Mouse (Mus musculus) heart, adult 18-20 months (tissue): Measurements from ENCODE around the gene Shroom3. TPM values are rescaled to one million over a fixed set of nuclear protein-coding genes. Genes with fewer than 3 reads are reported as not detected.

Source experiments
- DNase-seq, 2 experiments: peaks; one replicate each; pipeline ENCODE4 v3.0.0; 2021 to 2022; ENCODE audit warnings: mixed read lengths in 1 of 2
- total RNA-seq, 2 experiments: library from RNA; stranded (reverse); gene quantifications; 2 replicates each; pipeline ENCODE4 v1.2.3; 2021

The Shroom3 gene
- total RNA-seq, 2 experiments from 2014 or later, result 26.3 to 30.0 TPM

DNA sequence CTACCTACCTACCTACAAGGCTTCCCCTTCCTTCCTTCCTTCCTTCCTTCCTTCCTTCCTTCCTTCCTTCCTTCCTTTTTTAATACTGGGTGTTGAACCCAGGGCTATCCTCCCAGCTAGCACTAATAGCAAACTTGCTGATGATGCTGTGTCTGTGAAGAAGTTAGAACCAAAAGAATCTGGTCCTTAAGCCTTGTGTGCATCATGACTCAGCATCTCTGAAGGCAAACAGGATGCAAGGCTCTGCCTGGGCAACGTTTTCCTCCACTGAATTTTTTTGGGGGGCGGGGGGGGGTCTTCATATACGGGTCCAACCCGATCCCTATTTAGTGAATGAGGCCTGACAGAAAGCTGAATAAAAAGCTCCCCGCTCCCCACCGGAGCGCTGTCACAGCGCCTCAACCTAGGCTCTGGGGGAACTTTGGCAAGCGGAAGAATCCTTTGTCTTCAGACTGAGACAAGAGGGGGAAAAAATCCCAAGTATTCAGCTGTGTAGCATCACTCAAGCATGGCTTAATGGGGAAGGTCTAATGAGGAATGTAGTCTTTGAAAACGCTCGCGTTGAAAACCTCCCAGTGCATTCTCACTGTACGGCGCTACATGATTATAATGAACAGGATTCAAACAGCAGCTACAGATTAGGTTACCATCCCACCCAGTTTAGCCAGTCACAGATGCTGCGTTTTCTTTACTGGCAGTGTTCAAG is 15.0 kb downstream of the Shroom3 start:
- no peak for DNase-seq

DNA sequence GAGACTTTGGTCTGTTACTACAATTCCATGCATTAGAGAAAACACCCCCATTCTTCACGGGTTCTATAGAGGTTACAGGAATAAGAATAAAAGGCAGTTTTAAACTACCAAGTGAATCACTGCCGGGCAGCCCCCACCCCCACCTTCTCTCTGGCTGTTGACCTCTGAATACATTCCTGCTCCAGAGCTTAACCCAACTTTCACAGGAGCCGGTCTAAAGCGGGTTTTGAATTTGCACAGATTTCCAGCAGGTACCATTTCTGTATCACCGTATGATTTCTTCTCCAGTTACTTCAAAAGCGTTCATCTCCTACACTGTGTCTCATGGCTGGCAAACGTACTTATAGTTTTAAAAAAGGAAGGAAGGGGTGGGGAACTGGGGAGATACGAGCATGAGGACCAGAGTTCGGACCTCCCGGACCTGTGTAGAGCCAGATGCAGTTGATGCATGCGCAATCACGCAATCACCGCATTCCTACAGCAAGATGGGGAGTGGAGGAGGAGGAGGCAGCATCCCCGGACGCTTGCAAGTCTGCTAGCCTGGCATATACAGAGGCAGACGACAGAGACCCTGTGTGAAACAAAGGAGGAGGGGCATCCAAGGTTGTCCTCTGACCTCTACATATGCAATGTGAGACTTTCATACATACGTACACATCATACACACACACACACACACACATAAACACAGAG is 15.7 kb downstream of the Shroom3 start:
- DNase-seq, result no peak

GRCm38 (mm10) chr5:92701750-92702149 is 18.5 kb downstream of the Shroom3 start:
- no peak for DNase-seq

GRCm38 (mm10) chr5:92703671-92704070 is 20.4 kb downstream of the Shroom3 start:
- no peak for DNase-seq

- no peak for DNase-seq
Observed at GRCm38 (mm10) chr5:92707921-92708491, 24.8 kb downstream of the Shroom3 start.

DNA sequence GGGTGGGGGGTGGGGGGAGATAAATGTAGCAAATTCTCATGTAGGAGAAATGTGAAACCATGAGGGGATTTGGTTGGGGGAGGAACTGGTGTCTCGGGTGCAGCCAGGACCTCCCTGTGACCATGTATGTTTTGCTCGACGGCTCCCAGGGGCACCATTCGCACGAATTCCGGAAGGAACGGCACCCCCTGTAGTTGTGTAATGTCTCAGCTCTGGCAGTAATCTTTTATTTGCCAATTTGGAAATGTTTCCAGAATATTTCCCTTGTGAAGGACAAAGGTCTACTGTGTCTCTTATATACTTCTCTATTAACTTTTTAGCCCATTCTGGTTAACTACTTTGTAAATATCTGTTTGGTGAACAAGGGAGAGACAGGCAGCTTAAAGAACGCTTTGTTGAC is 27.5 kb downstream of the Shroom3 start:
- no peak for DNase-seq

DNA sequence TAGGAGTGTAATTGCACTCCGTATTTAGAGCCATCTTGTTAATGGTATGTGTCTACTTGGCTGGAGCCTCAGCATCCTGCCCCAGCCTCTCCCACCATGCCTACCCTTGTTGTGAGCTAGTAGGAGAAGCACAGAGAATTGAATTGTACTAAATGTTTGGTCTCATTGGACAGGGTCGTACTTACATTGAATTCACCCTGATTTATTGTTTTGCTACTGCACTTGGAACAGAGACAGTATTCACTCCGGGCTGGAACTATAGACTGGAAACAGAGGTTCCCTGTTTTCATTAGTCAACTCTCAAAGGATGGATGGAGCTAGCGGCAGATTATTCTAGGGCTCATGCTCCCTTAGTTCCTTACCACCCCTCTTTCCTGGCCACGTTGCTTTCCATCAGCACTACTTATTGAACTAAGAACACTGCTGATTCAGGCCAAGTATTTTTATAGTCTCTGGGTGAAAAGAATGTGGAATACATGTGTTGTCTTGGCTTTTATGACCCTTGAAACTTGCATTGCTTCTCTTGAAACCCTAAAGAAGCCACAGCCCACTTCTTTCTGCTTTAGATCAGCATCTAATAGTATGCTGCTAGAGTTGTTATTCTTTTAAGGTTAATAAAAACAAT is 28.5 kb downstream of the Shroom3 start:
- no peak for DNase-seq

- DNase-seq, result no peak
Observed at GRCm38 (mm10) chr5:92712621-92713395, 29.6 kb downstream of the Shroom3 start.

DNA sequence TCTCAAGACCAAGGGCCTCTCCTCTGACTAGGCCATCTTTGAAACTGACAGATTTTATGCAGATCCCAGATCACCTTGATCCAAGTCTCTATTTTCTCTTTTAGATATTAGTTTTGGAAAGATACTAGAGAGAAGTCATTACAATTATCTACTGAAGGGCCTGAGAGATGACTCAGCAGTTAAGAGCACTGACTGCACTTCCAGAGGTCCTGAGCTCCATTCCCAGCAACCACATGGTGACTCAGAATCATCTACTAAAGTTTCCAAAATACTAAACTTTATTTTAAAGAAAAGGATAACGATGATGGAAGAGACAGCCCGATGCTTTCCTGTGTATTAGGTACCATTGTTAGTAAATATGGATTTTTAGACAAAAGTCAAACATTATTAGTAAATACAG is 31.7 kb downstream of the Shroom3 start:
- no peak for DNase-seq

- DNase-seq, result no peak
Observed at GRCm38 (mm10) chr5:92715319-92715718, 32.1 kb downstream of the Shroom3 start.

DNA sequence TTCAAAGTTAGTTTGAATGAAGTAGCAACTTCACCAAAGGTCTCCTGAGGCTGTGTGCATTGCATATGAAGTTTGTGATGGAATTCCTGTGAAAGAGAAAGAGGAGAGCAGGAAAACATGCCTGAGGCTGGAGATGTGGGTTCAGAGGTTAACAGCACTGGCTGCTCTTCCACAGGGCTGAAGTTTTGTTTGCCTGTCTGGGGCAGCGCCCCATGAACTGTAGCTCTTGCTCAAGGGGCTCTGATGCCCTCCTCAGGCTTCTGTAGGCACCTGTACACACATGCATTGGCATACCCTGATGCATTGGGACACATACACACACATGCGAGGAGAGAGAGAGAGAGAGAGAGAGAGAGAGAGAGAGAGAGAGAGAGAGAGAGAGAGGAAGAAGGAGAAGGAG is 32.7 kb downstream of the Shroom3 start:
- no peak for DNase-seq

DNA sequence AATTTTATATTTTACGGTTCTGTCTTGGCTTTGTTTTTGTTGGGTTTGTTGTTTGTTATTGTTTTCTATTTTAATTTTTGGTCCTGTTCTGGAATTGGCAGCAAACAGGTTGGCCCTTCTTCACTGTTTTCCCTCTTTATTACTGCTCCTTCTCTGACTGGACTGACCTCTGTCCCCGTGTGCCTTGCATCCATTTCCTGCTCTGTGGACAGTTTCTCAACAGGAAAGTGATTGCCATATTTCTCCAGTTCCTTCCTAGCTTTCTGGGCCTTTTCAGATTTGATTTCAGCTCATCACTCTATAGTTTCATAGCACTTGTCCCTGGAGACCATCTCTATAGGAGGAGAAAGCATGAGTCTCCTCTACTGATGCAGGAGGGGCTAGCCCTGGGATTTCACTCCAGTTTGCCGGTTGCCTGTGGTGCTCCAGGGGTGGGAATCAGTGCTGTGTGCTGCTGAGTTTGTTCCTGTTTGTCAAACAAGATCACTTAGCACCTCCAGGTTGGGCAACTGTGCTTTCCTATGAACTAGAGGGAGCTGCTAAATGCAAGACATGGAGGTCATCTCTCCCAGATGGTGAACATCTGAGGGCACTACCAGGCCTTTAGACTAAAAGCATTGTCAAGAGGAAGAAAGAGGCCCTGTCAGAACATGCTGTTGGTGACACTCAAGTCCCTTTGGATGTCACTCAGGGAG is 34.6 kb downstream of the Shroom3 start:
- DNase-seq, result no peak

DNA sequence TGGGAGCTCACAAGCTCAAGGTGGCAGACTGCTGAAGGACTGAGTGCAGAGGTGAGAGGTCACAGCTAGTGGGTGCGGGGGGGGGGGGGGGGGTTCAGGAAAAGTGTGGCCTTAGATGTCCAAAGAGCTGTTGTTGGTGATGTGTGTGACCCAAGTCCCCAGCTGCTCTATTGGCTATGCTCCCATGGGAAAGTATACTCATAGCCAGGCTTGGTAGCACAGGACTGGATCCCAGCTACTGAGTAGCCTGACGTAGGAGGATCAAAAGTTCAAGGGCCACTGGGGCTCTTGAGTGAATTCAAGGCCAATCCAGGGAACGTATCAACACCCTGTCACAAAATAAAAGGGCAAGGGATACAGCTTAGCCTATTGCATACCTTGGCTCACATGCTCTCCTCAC is 35.6 kb downstream of the Shroom3 start:
- peak in 1 of 2 experiments; percentile 4 for DNase-seq

- DNase-seq, result no peak
Observed at GRCm38 (mm10) chr5:92721610-92722009, 38.4 kb downstream of the Shroom3 start.

- DNase-seq, result peak in 1 of 2 experiments; percentile 73
Observed at GRCm38 (mm10) chr5:92725935-92726334, 42.7 kb downstream of the Shroom3 start.

DNA sequence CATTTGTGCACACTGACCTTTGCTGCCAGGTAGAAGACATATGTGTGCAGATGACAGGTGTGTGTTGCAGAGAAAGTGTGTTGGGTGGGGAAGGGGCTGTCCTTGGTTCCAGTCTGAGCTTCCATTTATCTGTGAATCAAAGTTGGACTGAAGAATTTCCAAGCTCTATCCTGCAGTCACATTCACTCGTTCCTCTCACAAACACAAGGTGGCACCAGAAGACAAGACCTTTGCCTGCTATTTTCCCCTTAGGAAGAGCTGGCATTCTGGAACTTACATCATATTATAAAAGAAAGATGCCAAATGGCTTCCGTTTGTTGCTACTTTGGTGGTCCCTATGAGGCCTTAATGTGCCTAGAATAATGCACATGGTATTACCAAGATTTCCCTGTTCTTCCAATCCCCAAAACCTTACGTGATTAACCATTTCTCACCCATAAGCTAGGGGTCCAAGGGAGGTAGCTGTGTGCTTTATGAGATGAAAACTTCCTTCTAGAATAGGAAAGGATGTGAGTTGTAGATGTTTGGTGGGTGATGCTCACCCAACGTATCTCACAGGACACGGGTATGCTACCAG is 45.1 kb downstream of the Shroom3 start:
- peak; percentile 47 to 73 for DNase-seq

DNA sequence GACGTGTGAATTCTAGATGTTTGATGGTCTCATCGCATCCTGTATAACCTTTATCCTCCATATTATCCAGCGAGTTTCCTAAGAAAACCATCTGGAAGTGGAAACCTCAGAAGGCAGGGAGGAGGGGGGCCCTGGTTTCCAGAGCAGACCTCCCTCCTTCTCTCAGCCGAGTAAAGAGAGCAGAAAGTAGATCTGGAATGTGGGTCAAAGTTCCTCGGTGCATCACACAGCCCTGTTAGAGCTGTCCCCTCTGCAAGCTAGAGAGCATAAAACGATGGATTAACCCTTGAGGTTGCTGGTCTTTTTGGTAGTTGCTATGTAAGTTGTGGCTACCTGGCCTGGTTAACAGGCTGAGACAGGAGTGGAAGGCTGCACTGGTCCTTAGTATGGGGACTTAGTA is 46.0 kb downstream of the Shroom3 start:
- DNase-seq, result no peak

DNA sequence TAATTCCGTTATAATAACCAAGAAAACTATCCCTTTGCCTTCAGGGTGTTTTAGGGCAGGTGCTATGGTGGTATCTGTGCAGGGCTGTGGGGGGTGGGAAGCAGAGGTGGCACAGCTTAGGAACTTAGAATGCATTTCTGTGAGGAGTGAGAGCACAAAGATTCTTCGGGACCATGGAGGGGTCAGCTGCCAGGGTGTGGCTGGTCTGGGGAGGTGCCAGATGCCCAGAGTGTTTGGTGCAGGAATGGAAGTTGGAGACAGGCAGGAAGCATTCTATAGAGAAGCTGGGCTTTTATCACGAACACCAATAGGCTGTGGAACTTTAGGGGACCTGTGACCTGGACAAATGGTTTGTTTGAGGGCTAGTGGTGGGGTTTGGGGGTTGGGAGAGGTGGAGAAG is 58.6 kb downstream of the Shroom3 start:
- no peak for DNase-seq

DNA sequence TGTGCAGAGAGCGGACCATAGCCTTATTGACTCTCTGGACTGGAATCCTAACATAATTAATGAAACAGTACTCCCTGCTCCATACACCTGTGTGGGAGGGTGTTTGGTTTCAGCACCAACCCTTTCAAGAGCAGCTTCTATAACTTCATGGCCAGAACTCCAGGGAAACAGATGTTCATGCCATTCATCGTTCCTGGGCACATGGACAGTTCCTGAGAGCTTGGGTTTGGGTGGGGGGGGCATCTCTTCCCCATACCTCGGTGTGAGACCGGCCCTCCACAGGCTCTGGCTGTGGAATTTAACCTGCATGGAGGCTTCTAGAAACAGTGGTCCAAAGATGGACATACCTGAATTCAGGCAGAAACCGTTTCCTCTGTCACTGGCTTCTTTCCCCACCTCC is 59.5 kb downstream of the Shroom3 start:
- no peak for DNase-seq

DNA sequence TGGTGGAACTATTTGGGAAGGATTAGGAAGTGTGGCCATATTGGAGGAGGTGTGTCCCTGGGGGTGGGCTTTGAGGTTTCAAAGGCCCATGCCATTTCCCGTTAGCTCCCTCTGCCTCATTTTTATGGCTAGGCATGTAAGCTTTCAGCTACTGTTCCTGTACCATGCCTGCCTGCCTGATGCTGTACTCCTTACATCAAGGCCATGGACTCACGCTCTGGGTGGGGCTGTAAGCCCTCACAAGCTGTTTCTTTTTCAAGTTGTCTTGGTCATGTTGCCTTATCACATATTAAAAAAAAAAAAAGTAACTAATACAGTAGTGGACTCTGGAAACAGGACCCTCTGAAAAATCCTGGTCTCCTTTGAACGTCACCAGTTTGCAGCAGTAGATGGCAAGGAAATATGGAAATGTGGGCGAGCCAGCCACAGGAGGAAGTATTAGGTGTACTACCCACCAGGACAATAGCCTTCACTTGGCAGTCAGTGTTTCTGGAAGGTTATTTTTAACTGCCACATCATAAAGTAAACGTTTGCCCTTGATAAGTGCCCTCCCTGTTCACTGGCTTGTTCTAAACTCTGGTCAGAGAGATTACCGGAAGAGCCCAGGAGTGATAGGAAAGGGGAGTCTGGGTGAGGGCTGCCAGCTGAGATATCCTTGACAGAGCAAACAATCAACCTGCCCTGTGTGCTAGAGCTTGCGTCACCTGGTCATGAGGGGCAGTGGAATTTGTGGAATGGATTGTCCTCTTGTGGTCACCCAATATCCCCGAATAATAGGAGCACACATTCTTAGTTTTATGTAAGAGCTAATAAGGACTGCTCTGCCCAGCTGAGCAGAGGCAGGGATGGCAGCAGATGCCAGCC is 62.4 kb downstream of the Shroom3 start:
- DNase-seq, result peak; percentile 73 to 81
